Mouse (Mus musculus) cerebellum, postnatal 25 days (tissue): ENCODE measurements around the gene Srp14.

ENCODE experiments used
- DNase-seq, 2 experiments: peaks; one replicate each; pipeline ENCODE4 v3.0.0; 2021; ENCODE audit warnings: mixed read lengths in 2 of 2

Srp14 gene

DNA sequence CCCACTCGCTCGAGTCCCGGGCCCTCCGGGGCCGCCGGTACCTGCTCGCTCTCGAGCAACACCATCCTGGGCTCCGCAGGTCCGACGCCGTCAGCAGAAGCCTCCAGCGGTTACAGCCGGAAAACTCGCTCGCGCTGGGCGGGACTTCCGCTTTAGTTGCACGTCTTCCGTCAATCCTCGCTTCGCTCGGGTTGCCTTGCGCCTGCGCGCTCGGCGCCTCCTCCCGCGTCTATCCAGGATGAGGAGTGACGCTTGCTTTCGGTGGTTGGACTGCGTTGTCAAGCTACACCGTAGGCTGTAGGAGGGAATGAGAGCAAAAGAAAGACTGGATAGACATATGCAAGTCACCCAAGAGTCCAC is at the start of gene Srp14:
Srp14 (minus strand) TSS at position 162 of the 360 bp plus-strand sequence.
- DNase-seq: peak; percentile 92 to 96

DNA sequence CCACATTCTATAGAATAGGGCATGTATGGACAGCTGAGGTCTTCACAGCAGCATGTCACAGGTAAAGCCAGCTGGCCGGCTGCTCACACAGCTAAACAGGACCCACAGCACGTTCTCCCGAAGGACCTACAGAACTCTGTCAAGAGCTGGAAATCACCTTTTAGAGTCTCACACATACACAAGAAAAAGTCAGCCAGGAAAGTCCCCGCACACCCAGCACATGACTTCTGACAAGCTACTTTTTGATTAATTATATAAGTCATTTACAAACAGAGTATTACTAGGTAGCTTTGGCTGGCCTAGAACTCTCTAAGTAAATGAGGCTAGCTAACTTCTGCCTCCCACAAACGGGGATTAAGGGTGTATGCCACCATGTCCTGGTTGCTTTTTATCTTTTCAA is 47.0 kb upstream of the Srp14 start:
- no peak for DNase-seq

DNA sequence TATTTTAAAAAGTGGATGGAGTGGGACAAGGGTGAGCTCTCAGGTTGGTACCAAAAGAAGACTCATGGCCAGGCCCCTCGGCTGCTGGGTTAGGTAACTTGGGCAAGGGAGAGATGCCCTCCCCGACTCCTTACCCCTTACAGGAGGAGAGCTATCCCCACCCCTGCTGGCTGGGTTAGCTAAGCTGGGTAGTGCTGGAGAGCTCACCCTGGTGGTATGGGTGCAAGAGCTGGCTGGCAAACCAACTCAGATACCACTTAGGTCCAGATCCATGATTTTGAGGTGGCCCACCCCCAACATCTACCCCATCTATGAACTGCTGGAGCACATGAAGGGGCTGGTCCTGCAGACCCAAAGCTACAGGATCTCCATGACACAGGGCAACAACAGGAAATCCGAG is 45.3 kb upstream of the Srp14 start:
- no peak for DNase-seq

DNA sequence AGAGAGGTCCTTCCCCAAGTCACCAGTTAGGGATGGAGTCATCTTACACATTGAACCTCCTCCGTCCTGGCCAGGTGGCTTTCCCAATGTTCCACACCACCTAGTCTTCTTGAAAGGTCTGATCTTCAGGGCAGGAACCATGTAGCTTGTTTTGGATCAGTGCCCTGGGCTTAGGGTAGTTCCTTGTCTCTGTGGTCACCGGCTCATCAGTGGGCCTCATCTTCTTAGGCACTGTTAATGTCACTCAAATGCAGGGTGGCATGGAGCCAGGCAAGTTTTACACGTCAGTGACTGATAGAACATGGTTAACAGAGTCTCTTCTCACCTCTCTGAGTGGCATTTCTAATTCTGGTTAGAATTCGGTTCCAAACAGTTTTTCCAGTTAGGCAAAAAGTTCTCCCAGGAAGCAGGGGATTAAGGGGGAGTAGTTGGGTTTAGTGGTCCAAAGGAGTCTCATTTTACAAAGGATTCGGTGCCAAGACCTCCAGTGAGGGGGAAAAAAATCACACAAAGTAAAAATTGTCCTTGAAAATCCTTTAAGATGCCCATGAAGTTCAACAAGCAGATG is 43.7 kb upstream of the Srp14 start:
- no peak for DNase-seq

DNA sequence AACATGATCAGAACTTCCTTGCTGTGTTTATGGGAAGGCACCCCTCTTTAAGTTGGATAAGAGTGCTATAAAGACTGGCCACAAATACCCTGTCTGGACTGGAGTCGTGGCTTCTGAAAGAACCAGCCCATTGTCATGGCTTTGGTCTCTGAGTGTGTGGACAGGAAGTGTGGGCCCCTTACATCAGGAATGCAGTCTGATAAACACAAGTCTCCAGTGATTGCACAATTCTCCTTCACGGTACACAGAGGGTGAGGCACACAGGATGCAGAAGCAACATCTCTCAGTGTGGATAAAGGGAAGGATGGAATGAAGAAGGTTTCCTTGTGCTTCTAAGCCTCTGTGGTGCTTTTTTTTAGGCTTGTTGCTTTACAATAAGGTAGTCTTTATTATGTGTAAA is 42.8 kb upstream of the Srp14 start:
- no peak for DNase-seq

DNA sequence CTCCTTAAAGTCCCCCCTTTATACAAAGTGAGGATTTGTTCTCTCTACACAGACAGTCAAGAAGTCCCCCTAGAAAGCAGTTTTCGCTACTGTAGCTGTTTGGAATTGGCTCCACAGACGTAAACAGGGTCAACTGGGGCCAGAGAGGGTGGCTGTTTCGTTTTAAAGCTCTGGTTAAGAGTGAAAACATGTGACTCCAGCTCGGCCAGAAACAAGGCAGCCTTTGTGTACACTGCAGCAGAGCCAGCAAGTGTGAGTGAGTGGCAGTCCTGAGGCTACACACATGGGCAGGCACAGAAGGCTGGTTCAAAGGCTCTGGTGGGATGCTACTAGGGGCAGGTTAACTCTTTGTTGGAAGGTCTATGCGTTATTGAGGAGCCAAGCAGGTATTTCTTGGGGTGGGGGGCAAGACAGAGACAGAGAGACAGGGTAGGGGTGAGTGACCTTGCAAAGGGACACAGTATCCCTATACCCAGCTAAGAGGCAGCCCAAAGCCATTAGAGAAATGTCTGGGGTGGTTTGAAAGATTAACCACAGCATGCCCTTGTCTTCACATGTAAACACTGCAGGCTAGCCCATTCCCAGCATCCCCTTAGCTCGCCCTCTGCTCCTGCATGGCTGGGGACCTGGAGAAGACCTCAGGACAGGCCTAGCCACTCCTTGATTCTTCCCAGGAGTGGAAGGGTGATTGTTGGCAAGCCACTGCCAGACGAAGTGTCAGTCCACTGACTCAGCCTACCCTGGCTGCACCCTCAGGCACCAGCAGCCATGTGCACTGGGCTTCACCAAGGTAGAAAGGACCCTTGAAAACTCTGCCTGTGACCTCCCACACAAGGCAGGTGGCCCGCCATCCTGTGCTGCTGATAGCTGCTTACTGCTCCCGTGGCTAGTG is 40.8 kb upstream of the Srp14 start:
- no peak for DNase-seq

DNA sequence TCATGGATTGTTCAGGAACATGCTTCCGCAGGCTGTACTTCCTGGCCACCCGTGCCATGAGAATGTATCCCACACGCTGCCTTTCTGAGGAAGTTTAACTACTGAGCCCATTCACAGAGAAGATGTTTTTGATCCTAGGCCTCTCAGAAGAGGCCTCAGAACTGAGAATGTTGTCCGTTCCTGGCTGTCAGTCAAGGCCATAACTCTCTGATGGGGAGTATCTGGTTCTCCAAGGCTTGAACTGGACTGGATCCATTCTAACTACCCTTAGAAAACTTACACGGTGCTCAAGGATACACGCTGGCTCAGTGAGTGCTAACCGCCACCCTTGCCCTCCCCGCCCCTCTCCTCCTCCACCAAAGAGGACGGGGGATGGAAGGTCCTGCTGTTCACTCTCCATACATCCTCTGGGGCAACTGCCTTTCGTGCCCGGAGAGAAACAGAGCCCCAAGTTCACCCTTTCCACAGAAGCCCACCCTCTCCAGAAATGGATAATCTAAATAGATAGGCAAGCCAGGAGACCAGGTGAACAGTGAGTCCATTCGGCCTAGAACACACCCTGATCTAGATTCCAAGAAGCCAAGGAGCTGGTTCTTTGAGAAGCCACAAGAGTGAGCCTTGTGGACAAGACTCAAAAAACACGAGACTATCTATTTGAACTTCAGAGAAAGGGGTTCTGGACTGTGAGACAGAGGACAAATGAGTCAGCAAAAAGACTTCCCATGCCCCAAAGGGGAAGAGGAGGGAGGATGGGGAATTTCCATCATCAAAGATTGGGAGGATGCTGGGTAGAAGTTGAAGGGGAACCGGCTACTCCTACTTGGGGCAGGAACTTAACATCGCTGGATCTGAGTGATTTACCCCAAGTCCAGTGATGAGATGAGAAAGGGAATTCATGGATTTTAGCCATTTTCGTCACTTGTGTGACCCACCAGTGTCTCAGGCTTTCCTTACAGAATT is 33.2 kb upstream of the Srp14 start:
- no peak for DNase-seq

DNA sequence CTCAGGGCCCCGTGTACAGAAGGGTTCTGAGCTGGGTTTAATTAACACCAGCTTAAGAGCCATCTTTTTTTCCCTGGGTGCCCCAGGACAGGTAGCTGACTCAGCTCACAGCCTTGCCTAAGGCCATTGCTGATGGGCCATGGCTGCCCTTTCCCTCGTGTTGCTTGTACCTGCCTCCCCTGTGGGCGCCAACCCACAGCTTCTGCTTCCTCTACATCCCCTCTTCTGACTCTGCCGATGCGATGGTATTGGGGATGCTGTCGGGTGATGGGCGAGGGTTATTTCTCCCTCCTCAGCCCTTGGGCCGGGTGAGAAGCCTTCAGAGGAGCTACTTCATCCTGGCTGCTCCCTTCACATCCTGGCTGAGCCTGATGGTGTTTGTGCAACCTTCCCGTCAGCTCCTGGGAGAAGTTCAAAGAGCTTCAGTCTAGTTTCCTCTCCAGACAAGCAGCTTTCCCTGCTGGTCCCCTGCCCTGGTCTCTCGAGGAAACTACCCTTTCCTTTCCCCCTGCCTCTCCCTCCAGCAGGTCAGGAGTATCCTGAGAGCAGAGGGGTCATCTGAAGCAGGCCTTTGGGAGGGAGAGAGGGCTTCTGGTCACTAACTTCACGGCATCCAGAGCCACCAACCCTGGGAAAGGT is 32.4 kb upstream of the Srp14 start:
- no peak for DNase-seq

DNA sequence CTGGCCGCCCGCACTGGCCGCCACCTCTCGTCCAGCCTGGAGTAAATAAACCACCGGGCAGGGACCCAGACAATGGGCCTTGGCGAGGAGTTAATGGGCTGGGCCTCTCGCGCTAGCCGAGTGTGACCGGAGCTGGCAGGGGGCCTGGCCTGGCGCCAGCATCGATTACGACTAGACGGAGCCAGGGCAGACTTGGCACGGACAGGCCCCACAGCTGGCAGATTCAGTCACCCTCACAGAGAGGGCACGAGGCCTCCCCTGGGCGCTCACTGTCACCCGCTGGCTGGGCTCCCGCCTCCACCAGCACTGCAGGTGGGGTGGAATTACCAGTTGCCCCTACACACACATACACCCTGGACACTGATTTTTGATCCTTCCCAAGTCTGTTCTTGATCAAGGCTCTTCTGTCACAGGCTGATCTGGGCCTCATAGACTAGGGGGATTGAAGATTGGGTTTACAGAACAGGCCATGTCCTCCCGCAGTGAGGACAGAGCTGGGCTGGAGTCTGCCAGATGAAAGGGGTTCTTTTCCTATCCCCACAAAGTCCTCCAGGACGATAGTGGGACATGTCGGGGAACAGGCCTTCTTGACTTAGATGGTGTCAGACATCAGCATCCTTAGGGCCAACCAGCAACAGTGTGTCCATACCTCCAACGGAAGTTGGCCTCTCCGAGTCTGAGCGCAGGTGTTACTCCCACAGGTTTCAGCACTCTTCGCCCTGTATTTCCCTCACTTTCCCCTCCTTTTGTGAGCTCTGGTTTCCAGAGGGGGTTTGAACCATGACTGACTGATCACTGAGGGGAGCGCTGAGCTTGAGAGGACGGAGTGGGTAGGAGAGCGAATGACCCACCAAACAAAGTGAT is 31.2 kb upstream of the Srp14 start:
- peak; percentile 69 to 85 for DNase-seq

DNA sequence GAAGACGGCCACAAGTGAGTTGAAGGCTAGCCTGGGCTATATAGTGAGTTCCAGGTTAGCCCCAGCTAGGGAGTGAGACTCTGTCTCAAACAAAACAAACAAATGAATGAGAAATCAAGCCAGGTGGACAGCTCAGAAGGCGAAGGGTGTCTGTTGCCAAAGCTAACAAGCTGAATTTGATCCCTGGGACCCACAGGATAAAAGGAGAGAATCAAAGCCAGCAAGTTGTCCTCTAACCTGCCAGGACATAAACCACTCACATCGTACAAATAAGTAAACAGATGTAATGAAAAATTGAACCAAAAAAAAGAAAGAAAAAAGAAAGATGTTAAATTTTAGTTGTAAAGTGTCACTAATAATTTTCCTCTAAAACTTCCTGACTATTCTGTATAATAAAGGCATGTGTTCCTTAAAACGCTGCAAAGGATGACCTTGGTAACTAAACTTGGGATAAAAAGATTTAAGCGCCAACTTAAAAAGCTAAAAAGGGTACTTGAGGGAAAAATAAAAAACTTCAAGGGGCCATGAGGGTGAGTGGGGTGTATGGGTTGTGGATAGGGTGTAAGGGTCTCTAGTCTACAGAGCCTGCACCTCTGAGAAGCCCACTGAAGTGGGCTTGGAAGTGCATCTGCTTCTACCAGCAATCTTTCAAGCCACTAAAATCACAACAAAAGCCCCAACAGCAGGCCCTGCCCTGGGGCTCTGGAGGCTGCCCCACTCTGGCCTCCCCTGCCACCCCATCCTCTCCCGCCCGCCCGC is 30.4 kb upstream of the Srp14 start:
- no peak for DNase-seq

DNA sequence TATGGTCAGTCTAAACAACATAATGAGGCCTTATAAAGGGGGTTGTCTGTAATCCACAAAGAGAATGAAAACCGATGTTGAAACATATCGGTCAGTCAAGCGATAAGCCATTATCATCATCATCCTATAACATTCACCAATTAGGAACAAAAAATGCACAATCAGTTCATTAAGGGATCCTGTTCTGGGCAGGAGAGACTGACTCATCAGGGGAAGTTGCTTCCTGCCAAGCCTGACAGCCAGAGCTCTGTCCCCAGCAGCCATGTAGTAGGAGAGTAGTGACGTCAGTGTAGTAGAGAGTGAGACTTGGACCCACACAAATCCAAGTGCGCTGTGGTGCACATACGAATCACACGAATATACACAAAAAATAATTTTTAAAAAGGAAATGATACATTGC is 27.6 kb upstream of the Srp14 start:
- no peak for DNase-seq

DNA sequence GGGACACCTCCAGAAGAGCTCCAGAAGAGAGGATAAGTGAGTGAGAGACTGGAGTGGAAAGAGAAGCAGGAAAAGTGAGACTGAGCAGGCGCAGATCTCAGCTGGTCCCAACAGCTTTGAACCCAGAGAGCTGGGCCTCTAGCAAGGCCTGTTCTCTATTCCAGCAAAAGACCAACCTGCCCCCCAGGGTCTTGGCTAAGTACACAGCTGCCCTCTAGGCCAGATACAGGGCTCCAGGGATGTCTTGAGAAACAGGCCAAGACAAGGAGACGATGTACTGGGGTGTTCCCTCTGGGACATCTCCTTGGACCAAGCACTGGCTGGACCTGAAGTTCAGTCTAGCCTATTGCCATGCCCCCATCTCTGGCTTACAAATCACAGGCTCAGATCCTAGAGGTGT is 20.7 kb upstream of the Srp14 start:
- no peak for DNase-seq

DNA sequence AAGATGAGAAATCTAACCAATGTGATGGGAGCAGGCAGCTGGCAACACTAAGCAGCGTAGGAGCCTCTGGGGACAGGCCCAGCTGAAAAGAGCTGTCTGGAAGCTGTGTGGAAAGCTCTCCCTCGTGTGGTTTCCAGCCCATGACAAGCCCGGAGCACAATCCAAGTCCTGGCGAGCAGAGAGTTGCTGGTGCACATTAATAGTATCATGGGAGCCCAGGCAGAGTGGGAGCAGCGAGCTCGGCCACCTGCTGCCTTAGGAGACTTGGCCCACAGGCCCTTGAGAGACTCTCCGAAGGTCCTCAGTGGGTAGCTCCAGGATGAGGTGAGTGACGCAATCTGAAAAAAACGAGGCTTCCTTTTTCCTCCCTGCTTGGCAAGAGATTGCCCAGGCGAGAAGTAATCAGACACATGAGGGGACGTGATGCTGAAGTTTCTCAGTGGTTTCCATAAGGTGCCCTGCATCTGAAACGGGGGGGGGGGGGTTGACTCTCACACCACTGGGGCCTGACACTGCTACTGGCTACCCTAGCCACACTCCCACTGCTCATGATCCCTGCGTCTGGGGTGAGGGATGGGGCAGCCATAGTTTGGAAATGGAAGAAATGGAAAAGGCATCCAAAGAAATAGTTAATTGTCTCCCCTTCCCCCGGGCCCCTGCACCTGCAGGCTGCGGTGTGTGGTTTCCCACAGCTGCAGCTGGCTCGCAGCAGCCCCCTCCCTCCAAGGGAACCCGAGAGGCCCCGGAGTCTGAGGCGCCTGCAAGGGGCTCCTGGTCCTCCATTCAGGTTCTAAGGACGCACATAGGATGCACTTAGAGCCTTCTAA is 19.8 kb upstream of the Srp14 start:
- DNase-seq: no peak

DNA sequence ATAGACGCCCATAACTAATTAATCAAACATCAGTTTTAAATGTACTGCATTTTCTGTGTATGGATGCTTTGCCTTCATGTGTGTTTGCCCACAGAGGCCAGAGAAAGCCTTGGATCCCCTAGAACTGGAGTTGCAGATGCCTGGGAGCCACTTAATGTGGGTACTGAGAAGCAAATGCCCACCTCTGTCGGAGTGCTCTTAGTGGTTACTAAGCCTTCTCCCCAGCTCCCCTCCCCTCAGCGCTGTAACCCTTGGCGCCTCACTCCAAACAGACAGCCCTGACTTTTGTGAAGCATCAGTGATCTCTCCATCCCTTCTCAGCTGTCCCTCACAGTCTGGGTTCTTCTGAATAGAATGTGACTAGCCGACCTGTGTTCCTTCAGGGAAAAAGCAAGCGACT is 19.0 kb upstream of the Srp14 start:
- DNase-seq: no peak

DNA sequence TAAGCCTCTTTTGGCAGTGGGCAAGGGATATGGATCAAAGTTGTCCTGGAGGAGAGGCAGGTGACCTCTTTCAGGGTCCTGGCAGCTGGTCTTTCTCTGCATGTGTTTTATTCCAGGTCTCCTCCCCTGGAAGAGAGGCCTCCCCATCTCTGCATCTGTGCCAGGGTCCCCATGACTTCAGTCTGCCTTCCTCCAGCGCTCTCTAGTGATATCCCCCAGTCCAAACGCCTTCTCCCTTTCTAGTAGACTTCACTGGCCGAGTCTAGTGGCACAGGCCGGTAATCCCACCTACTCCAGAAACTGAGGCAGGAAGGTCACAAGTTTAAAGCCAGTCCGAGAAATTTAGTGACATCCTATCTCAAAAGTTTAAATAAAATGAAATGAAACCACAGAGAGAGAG is 18.4 kb upstream of the Srp14 start:
- no peak for DNase-seq

DNA sequence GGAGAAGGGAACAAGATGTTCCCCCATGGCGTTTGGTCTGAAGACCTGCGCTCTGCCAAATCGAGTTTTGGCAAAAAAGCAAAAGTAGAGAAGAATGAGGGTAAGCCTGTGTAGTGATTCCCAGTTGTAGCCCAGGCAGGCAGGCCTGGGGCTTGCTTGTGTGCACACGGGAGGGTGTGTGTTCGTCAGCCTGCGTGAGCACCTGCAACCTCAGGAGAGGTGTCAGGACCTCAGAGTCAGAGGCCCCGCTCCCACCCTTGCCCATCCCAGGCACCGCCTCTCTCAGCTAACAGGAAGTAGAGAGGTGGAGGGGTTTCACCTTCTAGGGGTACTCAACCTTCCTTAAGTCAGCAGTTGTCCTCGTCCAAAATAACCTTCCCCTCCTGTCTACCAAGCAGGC is 15.5 kb upstream of the Srp14 start:
- DNase-seq: no peak

DNA sequence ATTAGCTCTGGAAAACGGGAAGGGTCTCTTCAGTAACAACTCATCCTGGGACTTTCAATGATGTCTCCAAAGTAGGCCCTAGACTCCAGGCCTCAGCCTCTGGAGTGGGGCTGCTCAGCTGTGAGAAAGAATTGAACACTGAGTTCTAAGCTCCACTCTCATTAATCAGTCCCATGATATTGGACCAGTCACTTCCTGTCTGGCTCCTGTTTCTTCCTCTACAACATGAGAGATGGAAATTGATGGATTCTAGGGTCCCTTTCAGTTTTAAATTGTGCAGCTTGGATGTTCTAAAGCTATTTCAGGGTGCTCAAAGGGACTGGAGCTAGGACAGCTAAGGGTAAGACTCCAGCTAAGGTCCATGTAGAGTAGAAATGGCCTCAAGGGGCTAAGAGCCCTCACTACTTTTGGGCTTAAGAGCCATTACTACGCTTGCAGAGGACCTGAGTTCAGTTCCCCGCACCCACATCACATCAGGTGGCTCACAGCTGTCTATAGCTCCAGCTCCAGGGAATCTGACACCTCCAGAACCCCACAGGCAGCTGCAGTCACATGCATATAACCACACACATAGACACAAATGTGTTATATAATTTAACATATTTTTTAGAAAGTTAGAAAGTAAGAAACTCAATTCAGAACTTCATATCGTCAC is 12.4 kb upstream of the Srp14 start:
- DNase-seq: no peak

DNA sequence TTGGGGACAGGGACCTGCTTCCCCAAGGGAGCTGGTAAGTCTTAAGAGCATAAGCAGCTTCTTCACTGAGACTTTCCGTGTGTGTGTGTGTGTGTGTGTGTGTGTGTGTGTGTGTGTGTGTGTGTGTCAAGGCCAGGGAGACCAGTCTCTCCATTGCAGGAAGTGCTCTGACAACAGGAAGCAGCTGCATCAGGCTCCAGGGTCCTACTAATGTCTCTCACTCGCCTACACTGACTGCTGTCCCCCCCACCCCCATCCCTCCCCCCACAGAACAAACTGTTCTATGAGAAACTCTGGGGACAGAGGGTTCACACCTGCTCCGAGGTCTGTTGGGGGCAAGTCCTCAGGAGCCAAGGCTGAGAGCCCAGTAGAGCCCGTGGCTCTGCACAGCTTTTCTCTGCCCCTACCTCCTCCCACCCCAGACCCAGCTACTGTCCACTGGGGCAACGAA is 11.8 kb upstream of the Srp14 start:
- no peak for DNase-seq

DNA sequence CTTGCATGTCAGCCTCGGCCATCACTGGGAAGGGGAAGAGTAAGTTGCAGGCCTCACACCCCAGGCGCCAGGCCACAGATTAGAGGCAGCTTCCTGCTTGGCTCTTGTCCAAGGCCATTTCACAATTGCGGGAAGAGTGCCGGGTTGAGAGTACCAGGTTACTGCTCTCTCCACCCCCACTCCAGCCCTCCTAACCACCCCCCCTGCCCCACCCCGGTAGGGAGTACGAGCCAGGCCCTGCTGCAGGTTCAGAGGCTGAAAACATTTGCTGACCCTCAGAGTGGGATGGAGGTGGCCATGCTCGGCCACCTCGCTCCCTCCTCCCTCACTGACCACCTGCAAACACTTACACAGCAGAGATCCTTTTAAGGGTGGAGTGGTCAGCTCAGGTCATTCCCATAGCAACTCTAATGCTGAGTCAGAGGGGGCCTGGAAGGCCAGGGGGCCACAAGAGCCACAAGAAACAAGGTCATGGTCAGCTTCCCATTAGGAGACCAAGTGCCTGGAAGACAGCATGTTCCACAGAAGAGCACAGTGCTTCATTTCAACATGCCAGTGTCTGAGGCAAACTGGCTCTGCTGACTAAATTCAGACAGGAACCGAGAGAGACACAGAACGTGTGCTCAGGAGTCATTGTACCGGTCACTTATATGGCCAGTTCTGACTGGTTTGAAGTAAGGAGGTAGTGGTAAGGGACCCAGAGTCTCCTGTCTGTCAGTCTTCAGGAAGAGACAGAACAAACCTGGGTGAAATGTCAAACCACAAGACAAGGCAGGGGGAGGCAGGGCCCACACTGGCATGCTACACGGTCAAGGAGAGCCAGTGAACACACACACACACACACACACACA is 11.0 kb upstream of the Srp14 start:
- DNase-seq: peak in 1 of 2 experiments; percentile 33
